Mouse (Mus musculus) heart, postnatal 4 days (tissue): ENCODE results near the gene Ifitm1. TPM values are rescaled to one million over a fixed set of nuclear protein-coding genes. Genes with fewer than 3 reads are reported as not detected.

Experiments
- DNase-seq: peaks from one replicate; pipeline ENCODE4 v3.0.0; 2021
- total RNA-seq, 2 experiments: library from RNA; stranded (reverse); gene quantifications; 2 replicates each; pipeline ENCODE4 v1.2.3; 2021

Gene Ifitm1
- total RNA-seq, 2 experiments from 2014 or later = 2.6 to 3.0 TPM

GRCm38 (mm10) chr7:140981704-140982103 lies 14.7 kb downstream of the Ifitm1 start:
- no peak for DNase-seq

- no peak for DNase-seq
These were observed 15.9 kb downstream of the Ifitm1 start for GRCm38 (mm10) chr7:140982971-140983370.

GRCm38 (mm10) chr7:140987182-140988138 lies 20.4 kb downstream of the Ifitm1 start:
- DNase-seq = no peak

- no peak for DNase-seq
These were observed 22.0 kb downstream of the Ifitm1 start for GRCm38 (mm10) chr7:140989022-140989421.

GRCm38 (mm10) chr7:140990185-140990584 lies 23.2 kb downstream of the Ifitm1 start:
- DNase-seq = no peak

GRCm38 (mm10) chr7:140990622-140991021 lies 23.6 kb downstream of the Ifitm1 start:
- no peak for DNase-seq

GRCm38 (mm10) chr7:140991117-140991689 lies 24.2 kb downstream of the Ifitm1 start:
- no peak for DNase-seq

GRCm38 (mm10) chr7:140997817-140998216 lies 30.8 kb downstream of the Ifitm1 start:
- DNase-seq = no peak

GRCm38 (mm10) chr7:140998853-140999700 lies 32.1 kb downstream of the Ifitm1 start:
- no peak for DNase-seq

GRCm38 (mm10) chr7:141000881-141001708 lies 34.1 kb downstream of the Ifitm1 start:
- DNase-seq = no peak

- DNase-seq = no peak
These were observed 36.4 kb downstream of the Ifitm1 start for GRCm38 (mm10) chr7:141003248-141004010.

GRCm38 (mm10) chr7:141006446-141006845 lies 39.4 kb downstream of the Ifitm1 start:
- DNase-seq = no peak

- peak; percentile 44 for DNase-seq
These were observed 39.9 kb downstream of the Ifitm1 start for GRCm38 (mm10) chr7:141006914-141007313.

GRCm38 (mm10) chr7:141008312-141008761 lies 41.3 kb downstream of the Ifitm1 start:
- DNase-seq = peak; percentile 37

GRCm38 (mm10) chr7:141008938-141009660 lies 42.1 kb downstream of the Ifitm1 start:
- DNase-seq = peak; percentile 91

GRCm38 (mm10) chr7:141009665-141010064 lies 42.6 kb downstream of the Ifitm1 start:
- DNase-seq = no peak

GRCm38 (mm10) chr7:141010593-141010992 lies 43.6 kb downstream of the Ifitm1 start, which contains the start of gene Ifitm3:
Gene Ifitm3 (minus strand): TSS chr7:141010770.
- peak; percentile 62 for DNase-seq

GRCm38 (mm10) chr7:141011238-141011770 lies 44.3 kb downstream of the Ifitm1 start:
- no peak for DNase-seq
